Mouse (Mus musculus) embryonic stem cell, embryonic (primary cell): Measurements from ENCODE around the gene Pnpla8.

Experiments used
- CTCF ChIA-PET, 4 experiments: fragments of 300-600 bp in 2 of 4; fragments of 350-600 bp in 2 of 4; sonication (Branson Sonifier 250); formaldehyde crosslinking; loops; one replicate each; lab custom pipeline; 2022; ENCODE audit warnings: inconsistent platforms in 2 of 4; lab: Charles Lee
- POLR2A ChIA-PET, 4 experiments: fragments of 300-600 bp in 2 of 4; fragments of 350-600 bp in 2 of 4; sonication (Branson Sonifier 250); formaldehyde crosslinking; loops; one replicate each; lab custom pipeline; 2022; ENCODE audit warnings: antibody characterized with exemption in 4 of 4, inconsistent platforms in 1 of 4; lab: Charles Lee

Gene Pnpla8

GRCm38 (mm10) chr12:44221070-44221469, at the start of gene Pnpla8:
Pnpla8 (plus strand) TSS chr12:44221370.
- POLR2A ChIA-PET = interaction anchor here in 3 of 4 experiments (0.7 to 3.3 kb wide), 13 partner anchors 9 to 54 kb away, joined by 3 to 39 read pairs (median 5); partner anchors contain the start of gene Dnajb9 (in 3 of the 3)
- CTCF ChIA-PET = interaction anchor here in 2 of 4 experiments (1.1 to 1.3 kb wide), 2 partner anchors 11 kb away, joined by 4 read pairs; partner anchors contain the start of gene Dnajb9 (in 1 of the 2)

DNA sequence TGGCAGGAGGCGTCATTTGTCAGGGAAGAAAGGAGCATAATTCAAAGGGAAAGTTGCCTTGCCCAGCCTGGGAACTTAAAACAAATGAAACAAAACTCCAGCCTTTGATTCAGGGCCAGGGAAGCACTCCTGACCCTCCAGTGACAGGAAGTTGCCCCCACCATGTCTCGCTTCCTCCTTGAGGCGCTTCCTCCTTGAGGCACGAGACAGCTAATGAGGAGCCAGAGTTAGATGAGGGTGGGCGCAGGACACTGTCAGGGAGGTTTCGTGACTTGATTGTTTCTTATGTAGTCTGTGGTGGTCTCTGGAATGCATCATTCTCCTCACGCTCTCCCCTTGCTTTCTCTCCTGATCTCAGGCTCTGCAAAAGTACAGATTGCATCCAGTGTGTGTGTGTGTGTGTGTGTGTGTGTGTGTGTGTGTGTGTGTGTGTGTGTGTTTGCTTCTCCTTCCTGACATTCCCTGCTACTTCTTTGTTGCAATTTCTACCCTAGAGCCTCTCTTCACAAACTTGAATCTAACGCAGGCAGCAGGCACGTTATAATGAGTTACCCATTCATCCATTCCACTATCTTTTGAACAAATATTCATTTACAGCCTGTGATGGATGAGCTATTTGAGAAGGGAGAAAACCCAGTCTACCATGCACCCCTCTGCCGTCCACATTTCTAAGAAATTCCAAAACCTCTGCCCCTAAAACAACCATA, 44.7 kb upstream of the Pnpla8 start:
- ChIA-PET CTCF (no interaction called here), POLR2A (no interaction called here)

DNA sequence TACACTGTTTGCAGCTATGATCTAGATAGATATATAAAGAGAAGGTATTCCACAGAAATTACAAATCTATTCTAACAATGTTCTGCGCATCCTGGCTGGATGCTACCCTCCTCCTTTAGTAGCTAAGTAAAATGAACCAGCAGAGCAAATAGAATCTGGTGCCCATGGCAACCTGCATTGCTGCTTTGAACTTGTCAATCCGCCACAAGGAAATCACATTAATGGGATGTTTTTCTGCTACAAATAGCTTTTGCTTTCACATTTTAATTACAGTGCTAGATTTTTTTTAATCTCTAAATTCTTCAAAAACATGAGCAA, 44.2 kb upstream of the Pnpla8 start:
- CTCF ChIA-PET = no interaction called here
- POLR2A ChIA-PET = no interaction called here

DNA sequence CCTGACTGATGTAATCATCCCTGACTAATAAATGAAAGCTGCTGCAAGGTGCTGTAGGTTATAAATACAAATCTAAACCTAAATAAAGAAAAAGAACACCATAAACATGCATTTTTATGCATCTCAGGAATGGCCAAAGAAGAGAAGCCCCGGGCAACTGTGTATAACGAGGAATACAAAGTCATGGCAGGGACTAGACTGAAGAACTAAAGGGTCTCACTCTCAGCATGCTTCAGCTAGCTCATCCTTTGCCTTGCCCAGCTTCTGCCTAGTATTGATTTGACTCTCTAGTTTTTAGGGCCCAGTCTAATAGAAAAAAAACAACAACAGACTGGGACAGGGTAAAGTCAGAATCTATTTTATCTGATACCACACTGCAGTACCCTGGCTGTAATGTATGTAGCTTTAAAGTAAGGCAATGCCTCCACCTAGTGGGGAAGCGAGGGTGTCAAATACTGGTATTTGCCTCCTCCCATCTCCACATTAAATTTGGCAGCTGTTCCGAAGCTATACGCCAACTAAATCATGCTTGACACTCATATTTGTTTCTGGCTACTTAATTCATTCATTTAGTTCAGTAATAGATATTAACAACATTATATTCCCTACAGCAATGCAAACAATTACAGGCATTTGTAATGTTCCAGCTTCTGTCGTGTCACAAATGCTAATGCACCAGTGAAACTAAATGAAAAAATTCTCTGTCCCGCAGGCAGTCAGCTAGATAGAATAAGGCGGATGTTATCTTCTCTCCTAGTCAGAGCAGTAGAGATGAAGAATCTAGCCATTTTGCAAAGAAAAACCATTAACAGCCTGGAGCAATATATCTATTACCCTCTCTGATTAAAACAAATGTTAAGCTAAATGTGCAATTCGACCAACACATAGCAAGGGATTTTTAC, 39.8 kb upstream of the Pnpla8 start:
- ChIA-PET POLR2A (interaction anchor here in 2 of 4 experiments (0.9 to 2.0 kb wide), 3 partner anchors 28 to 29 kb away, joined by 3 to 8 read pairs (median 7); partner anchors contain the start of gene Dnajb9 (in 2 of the 2)), CTCF (interaction anchor here in 3 of 4 experiments (0.6 to 1.2 kb wide), 4 partner anchors 9 to 95 kb away, joined by 3 to 7 read pairs (median 5); no protein-coding TSS in a partner anchor)

GRCm38 (mm10) chr12:44197873-44198525, 23.2 kb upstream of the Pnpla8 start:
- ChIA-PET POLR2A (interaction anchor here in 2 of 4 experiments (2.6 to 4.9 kb wide), 2 partner anchors 12 kb away, joined by 9 to 20 read pairs; partner anchors contain the start of gene Dnajb9 (in 2 of the 2)), CTCF (no interaction called here)

- ChIA-PET POLR2A (interaction anchor here (0.6 to 4.5 kb wide), 40 partner anchors 11 to 1579 kb away, joined by 3 to 75 read pairs (median 4); partner anchors contain the start of genes Nrcam (in 3 of the 4) and Pnpla8 (in 3 of the 4)), CTCF (interaction anchor here in 1 of 4 experiments (1.3 kb wide), 1 partner anchor 59 kb away, joined by 3 read pairs; no protein-coding TSS in a partner anchor)
These were observed 11.9 kb upstream of the Pnpla8 start for GRCm38 (mm10) chr12:44209141-44209823.

DNA sequence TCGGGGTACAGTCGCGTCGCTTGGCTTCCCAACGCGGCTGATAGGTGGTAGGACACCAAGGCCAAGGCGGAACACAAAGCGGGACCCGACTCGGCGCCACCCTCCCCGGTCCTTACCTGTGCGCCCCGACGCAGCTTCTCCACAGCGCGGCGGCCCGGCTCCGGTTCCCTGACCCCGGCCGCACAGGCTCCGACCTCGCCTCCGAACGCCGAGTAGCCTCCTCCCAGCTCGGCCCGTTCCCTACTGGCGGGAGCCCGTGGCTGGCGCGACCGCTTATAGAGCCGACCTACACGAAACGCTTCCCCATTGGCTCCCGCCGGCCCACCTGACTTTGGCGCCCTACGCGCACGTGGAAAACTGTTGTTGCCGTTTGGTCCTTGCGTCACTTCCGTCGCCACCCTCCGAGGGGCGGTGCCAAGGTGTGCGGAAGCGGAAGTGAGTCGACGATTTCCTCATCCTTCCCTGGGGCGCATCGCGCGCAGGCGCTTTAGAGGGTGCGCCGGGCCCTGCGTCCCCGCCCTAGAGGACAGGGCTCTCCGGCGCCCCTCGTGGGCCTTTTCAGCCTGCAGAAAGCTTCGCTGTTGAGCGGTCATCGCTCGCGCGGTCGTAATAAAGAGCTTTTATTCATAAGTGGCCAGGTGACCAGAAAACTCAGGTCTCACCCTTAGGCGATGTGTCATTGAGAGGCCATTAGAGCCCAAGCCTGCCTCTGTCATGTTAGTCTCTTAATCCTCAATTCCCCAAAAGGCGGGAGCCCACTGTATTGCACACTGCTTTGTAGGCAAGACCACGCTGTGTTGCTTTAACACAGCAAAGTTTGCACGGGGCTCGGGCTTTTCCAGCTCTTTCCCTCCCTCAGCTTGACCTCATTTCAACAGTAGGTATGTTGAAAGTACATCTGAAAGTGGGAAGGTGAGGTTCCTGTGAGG, 11.1 kb upstream of the Pnpla8 start, which contains the start of gene Dnajb9:
Dnajb9 (minus strand) TSS at position 503 of the 929 bp plus-strand sequence.
- ChIA-PET CTCF (interaction anchor here in 3 of 4 experiments (0.6 to 1.3 kb wide), 5 partner anchors 11 to 507 kb away, joined by 3 to 4 read pairs (median 4); partner anchors contain the start of genes Nrcam (in 1 of the 3) and Pnpla8 (in 1 of the 3)), POLR2A (interaction anchor here (0.6 to 4.5 kb wide), 45 partner anchors 10 to 1580 kb away, joined by 3 to 75 read pairs (median 4); partner anchors contain the start of genes Nrcam (in 3 of the 4) and Pnpla8 (in 3 of the 4))

DNA sequence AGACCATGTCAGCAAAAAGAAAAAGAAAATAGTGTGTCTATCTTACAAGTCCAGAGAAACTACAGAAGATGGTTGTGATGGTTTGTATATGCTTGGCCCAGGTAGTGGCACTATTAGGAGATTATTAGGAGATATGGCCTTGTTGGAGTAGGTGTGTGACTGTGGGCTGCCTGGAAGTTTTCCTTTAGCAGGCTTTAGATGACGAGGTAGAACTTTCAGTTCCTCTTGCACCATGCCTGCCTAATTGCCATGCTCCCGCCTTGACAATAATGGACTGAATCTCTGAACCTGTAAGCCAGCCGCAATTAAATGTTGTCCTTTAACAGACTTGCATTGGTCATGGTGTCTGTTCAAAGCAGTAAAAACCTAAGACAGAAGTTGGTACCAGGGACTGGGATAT, 9.6 kb upstream of the Pnpla8 start:
- CTCF ChIA-PET = no interaction called here
- POLR2A ChIA-PET = interaction anchor here in 2 of 4 experiments (0.7 to 4.5 kb wide), 6 partner anchors 10 to 57 kb away, joined by 3 to 55 read pairs (median 6); partner anchors contain the start of gene Pnpla8 (in 2 of the 2)

DNA sequence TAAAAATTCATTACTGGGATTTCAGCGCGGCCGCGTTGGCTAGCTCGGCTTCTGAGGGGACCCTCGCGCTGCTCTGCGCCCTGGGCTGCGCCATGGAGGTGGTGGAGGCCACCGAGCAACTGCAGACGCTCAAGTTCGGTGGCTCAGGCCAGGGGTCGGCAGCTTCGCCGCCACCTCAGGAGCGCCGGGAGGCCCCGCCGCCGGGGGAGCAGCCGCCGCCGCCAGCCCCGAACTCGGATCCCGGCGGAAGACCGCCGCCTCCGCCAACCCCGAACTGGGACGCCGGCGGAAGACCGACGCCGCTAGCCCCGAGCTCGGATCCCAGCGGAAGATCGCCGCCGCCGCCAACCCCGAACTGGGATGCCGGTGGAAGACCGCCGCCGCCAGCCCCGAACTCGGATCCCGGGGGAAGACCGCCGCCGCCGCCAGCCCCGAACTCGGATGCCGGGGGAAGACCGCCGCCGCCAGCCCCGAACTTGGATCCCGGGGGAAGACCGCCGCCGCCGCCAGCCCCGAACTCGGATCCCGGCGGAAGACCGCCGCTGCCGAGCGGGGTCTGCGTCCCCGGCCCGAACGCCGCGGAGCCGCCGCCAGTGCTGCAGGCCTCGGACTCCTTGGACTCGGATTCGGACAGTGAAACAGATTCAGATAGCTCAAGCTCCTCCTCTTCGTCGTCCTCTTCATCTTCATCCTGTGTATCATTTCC, 634 bp downstream of the Pnpla8 start:
- CTCF ChIA-PET = interaction anchor here in 2 of 4 experiments (1.1 to 1.3 kb wide), 2 partner anchors 11 to 12 kb away, joined by 4 read pairs; partner anchors contain the start of gene Dnajb9 (in 1 of the 2)

GRCm38 (mm10) chr12:44223044-44223443, 1.9 kb downstream of the Pnpla8 start:
- ChIA-PET POLR2A (interaction anchor here in 2 of 4 experiments (0.9 to 3.3 kb wide), 4 partner anchors 12 to 46 kb away, joined by 3 to 39 read pairs (median 22); partner anchors contain the start of gene Dnajb9 (in 2 of the 2)), CTCF (no interaction called here)

More for the DNA sequence above, 634 bp downstream of the Pnpla8 start:
- POLR2A ChIA-PET = interaction anchor here (0.6 to 3.3 kb wide), 15 partner anchors 10 to 1725 kb away, joined by 3 to 39 read pairs (median 5); partner anchors contain the start of gene Dnajb9 (in 4 of the 4)

- ChIA-PET CTCF (no interaction called here), POLR2A (interaction anchor here in 2 of 4 experiments (0.6 to 1.5 kb wide), 4 partner anchors 16 to 44 kb away, joined by 3 to 6 read pairs (median 4); no protein-coding TSS in a partner anchor)
These were observed 3.5 kb downstream of the Pnpla8 start for GRCm38 (mm10) chr12:44224650-44225049.

- POLR2A ChIA-PET = no interaction called here
- CTCF ChIA-PET = no interaction called here
These were observed 19.9 kb downstream of the Pnpla8 start for GRCm38 (mm10) chr12:44241090-44241489.

DNA sequence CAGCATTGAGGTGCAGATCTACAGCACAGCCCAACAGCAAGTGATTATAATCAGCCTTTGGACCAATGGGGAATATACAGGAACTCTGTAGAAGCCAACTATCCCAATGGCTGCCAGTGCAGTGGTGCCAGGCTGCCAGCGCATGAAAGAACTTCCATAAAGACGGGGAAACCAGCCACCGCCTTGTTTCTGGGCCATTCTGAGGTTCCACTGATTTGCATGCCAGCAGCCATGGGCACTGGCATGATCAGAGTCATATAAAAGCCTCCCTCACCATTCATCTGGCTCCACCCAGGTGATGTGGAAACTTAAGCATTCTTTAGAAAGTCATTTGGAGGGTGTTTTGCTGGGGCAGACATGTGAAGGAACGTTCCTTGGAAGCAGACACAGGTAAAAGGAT, 21.2 kb downstream of the Pnpla8 start:
- POLR2A ChIA-PET = no interaction called here

GRCm38 (mm10) chr12:44245739-44246138, 24.6 kb downstream of the Pnpla8 start:
- ChIA-PET POLR2A (interaction anchor here in 2 of 4 experiments (0.8 to 1.4 kb wide), 3 partner anchors 24 to 36 kb away, joined by 3 read pairs; partner anchors contain the start of genes Dnajb9 (in 1 of the 2) and Pnpla8 (in 1 of the 2)), CTCF (no interaction called here)

More for the DNA sequence above, 21.2 kb downstream of the Pnpla8 start:
- CTCF ChIA-PET = interaction anchor here in 1 of 4 experiments (0.5 kb wide), 1 partner anchor 607 kb away, joined by 3 read pairs; no protein-coding TSS in a partner anchor

DNA sequence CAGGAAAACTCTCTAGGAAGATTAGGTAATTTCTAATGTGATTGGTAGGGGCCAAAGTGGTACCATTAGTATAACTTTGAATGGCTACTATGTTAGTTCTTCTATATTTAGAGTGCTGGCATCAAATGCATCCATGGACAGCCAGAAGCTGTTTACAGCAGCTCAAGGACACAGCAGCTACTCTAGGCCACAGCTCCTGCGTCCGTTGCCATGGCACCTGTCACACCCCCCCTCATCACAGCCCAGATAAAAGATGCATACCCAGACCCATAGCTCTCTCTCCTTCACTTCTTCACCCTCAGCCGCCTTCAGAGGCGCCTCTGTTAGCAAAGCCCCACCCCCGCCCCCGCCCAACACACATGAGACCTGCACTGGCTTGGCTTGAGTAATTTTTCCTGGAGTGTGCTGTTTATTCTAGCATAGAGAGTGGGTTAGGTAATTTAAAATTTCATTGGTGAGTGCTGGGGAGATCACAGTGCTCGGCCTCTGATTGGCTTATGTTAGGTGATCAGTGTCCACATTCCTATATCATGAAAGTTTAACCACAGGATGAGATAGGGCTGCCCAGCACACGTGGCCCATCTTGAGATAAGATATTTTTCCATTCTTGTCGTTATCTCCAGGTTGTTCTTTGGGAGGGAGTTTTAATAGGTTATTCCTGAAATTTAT, 27.3 kb downstream of the Pnpla8 start:
- ChIA-PET CTCF (no interaction called here), POLR2A (interaction anchor here in 2 of 4 experiments (0.7 to 2.1 kb wide), 3 partner anchors 20 to 39 kb away, joined by 3 to 6 read pairs (median 5); partner anchors contain the start of gene Pnpla8 (in 1 of the 2))
